Mouse (Mus musculus): Measurements from ENCODE around the gene Maml2. TPM values are rescaled to one million over a fixed set of nuclear protein-coding genes. Genes with fewer than 3 reads are reported as not detected.

Gene Maml2
- polyA plus RNA-seq, 1 experiment from 2014 or later: 4.3 TPM

DNA sequence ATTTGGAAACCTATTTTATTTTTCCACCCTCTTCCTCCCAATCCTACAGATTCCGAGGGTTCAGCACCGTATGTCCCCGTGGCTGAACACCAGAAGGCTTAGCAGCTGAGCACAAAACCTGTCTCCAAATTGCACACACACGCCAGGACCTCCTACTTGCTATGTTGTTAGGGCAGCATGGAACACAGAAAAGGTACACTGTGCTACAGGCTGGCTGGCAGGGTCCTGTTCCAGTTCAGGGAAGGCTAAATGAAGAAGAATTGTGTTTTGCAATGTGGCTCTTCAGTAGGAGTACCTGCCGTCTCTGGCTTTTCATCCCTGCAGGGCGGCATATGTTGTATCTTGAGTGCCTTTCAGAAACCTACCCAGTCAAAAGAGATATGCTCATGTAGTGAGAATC is 300.0 kb downstream of the Maml2 start:
- 89% methylated on average over 6 of the region's 6 CpGs for WGBS
- Histone ChIP-seq H3K9me3 (ENCODE audit: control insufficient read depth, low read length) (no peaks in the 10 kb centered on the region), H3K4me1 (replicated peaks; ENCODE audit: control insufficient read depth, insufficient read depth) (no peaks in the 10 kb centered on the region), H3K36me3 (ENCODE audit: control insufficient read depth, insufficient read depth, low read length) (no peaks in the 10 kb centered on the region), H3K9ac (ENCODE audit: low read length) (no peak overlapping the region), H3K4me3 (ENCODE audit: low read depth, low read length) (no peak overlapping the region), H3K4me2 (replicated peaks; ENCODE audit: low read depth) (no peak overlapping the region), H3K27me3 (ENCODE audit: control insufficient read depth, insufficient read depth, low read length) (no peaks in the 10 kb centered on the region), H3K27ac (replicated peaks) (no peak overlapping the region)
- TF ChIP-seq EP300 (optimal IDR thresholded peaks at IDR 0.05) (no peak), CTCF (IDR thresholded peaks at IDR 0.05; ENCODE audit: low read depth) (no peak)
- ATAC-seq (ENCODE audit: low FRiP score, low TSS enrichment) (no peak), DNase-seq (ENCODE audit: low spot score) (no peak)

DNA sequence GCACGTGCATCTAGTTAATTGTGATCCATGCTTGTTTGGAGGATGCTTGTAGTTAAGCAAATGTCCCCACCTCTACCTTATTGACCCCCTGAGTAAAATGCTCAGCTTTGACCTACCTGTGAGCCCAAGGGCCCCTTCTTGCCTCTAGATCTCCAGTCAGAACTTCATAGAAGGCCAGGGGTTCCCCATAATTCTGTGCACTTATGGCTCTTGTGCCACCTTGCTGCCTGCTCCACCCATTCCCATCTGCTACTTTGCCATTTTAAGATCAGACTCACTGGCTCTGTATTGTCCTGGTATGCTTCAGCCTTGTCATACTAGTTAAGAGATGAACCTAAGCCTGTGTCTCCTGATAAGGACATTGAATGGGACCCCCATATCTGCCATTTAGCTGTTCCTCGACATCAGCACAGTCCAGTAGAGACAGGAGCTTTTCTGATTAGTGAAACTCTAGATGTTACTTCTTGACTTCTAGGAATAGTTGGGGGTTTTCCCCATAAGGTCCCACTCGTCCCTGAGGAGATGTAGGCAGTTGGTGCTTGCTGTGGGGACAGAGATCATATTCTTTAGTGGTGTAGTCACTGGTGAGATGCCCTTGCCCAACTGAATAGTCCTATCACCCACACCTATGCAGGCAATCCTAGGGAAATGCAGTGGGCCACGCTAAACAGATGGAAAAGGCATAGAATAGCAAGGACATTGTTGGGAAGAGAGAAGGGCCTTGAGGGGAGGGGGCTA is 301.0 kb downstream of the Maml2 start:
- no peak for ATAC-seq (ENCODE audit: low FRiP score, low TSS enrichment)

DNA sequence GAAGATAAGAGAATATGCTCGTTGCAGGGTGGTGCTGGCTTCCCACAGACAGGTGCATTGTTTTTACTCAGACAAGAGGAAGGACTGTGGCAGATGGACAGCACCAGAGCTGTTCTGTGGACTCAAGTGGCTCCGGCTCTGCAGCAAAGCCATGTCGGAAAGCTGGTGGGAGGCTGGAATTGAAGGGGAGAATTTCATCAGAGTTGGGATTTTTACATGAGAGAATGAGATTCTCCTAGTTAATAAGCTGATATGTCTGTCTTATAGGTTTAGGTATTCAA is 301.5 kb downstream of the Maml2 start:
- no peak overlapping the region for H3K27ac ChIP-seq (replicated peaks)
- H3K9me3 ChIP-seq (ENCODE audit: control insufficient read depth, low read length): no peaks in the 10 kb centered on the region
- H3K4me2 ChIP-seq (replicated peaks; ENCODE audit: low read depth): no peak overlapping the region
- no peaks in the 10 kb centered on the region for H3K27me3 ChIP-seq (ENCODE audit: control insufficient read depth, insufficient read depth, low read length)
- ATAC-seq (ENCODE audit: low FRiP score, low TSS enrichment) (no peak), DNase-seq (ENCODE audit: low spot score) (no peak)
- WGBS: 86% methylated on average over 3 of the region's 3 CpGs
- no peaks in the 10 kb centered on the region for H3K4me1 ChIP-seq (replicated peaks; ENCODE audit: control insufficient read depth, insufficient read depth)
- H3K36me3 ChIP-seq (ENCODE audit: control insufficient read depth, insufficient read depth, low read length): no peaks in the 10 kb centered on the region
- TF ChIP-seq EP300 (optimal IDR thresholded peaks at IDR 0.05): no peak
- TF ChIP-seq CTCF (IDR thresholded peaks at IDR 0.05; ENCODE audit: low read depth): no peak
- H3K4me3 ChIP-seq (ENCODE audit: low read depth, low read length): no peak overlapping the region
- H3K9ac ChIP-seq (ENCODE audit: low read length): no peak overlapping the region

More for the DNA sequence above, 301.0 kb downstream of the Maml2 start:
- Histone ChIP-seq H3K9ac (ENCODE audit: low read length) (no peak overlapping the region), H3K4me1 (replicated peaks; ENCODE audit: control insufficient read depth, insufficient read depth) (no peaks in the 10 kb centered on the region), H3K9me3 (ENCODE audit: control insufficient read depth, low read length) (no peaks in the 10 kb centered on the region), H3K36me3 (ENCODE audit: control insufficient read depth, insufficient read depth, low read length) (no peaks in the 10 kb centered on the region), H3K4me2 (replicated peaks; ENCODE audit: low read depth) (no peak overlapping the region), H3K4me3 (ENCODE audit: low read depth, low read length) (no peak overlapping the region), H3K27ac (replicated peaks) (no peak overlapping the region), H3K27me3 (ENCODE audit: control insufficient read depth, insufficient read depth, low read length) (no peaks in the 10 kb centered on the region)
- no peak for DNase-seq (ENCODE audit: low spot score)
- no peak for TF ChIP-seq EP300 (optimal IDR thresholded peaks at IDR 0.05)
- TF ChIP-seq CTCF (IDR thresholded peaks at IDR 0.05; ENCODE audit: low read depth): no peak
- 76% methylated on average over 4 of the region's 4 CpGs for WGBS

DNA sequence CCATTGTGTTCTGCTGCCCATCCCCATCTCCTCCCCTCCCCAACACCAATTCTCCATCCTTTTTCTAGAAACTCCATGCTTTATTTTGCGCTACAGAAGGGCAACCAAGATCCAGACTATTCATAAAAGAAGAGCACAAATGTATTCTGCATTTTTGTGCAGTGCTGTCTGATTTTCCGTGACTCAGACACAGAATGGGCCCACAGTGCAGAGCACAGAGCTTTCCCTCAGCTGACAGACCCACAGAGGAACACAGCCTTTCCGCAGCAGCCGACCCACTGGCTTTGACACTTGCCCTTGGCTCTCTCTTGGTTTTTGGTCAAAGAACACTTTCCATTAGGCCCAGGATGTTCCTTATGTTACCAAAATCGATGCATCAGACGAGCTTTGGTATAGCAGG is 302.0 kb downstream of the Maml2 start:
- WGBS: 94% methylated on average over 6 of the region's 6 CpGs
- no peak overlapping the region for H3K4me2 ChIP-seq (replicated peaks; ENCODE audit: low read depth)
- H3K27ac ChIP-seq (replicated peaks): no peak overlapping the region
- no peaks in the 10 kb centered on the region for H3K27me3 ChIP-seq (ENCODE audit: control insufficient read depth, insufficient read depth, low read length)
- TF ChIP-seq EP300 (optimal IDR thresholded peaks at IDR 0.05): no peak
- no peak for TF ChIP-seq CTCF (IDR thresholded peaks at IDR 0.05; ENCODE audit: low read depth)
- no peaks in the 10 kb centered on the region for H3K36me3 ChIP-seq (ENCODE audit: control insufficient read depth, insufficient read depth, low read length)
- no peaks in the 10 kb centered on the region for H3K4me1 ChIP-seq (replicated peaks; ENCODE audit: control insufficient read depth, insufficient read depth)
- DNase-seq (ENCODE audit: low spot score) (no peak), ATAC-seq (ENCODE audit: low FRiP score, low TSS enrichment) (no peak)
- H3K4me3 ChIP-seq (ENCODE audit: low read depth, low read length): no peak overlapping the region
- no peak overlapping the region for H3K9ac ChIP-seq (ENCODE audit: low read length)
- H3K9me3 ChIP-seq (ENCODE audit: control insufficient read depth, low read length): no peaks in the 10 kb centered on the region

DNA sequence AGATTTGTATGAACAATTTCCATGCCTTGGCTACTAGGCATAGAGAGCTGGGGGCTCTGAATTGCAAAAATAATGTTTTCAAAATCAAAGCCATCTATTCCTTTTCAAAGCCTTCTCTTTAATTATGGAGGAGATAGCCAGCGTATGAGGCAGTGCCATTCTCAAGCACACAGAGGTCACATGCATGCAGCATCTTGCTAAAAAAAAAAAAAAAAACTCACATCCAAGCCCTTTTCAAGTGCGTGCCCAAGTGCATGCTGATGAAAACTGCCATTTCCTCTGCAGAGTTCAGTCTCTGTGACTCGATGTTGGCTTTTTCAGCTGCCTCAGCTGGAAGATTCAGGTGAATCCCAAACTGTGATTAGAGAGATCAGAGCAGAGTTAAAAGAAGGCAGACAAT is 304.0 kb downstream of the Maml2 start:
- Histone ChIP-seq H3K9ac (ENCODE audit: low read length) (no peak overlapping the region), H3K4me2 (replicated peaks; ENCODE audit: low read depth) (no peak overlapping the region), H3K9me3 (ENCODE audit: control insufficient read depth, low read length) (no peaks in the 10 kb centered on the region), H3K4me3 (ENCODE audit: low read depth, low read length) (no peak overlapping the region), H3K36me3 (ENCODE audit: control insufficient read depth, insufficient read depth, low read length) (no peaks in the 10 kb centered on the region), H3K4me1 (replicated peaks; ENCODE audit: control insufficient read depth, insufficient read depth) (no peaks in the 10 kb centered on the region), H3K27me3 (ENCODE audit: control insufficient read depth, insufficient read depth, low read length) (no peaks in the 10 kb centered on the region), H3K27ac (replicated peaks) (no peak overlapping the region)
- TF ChIP-seq EP300 (optimal IDR thresholded peaks at IDR 0.05) (no peak), CTCF (IDR thresholded peaks at IDR 0.05; ENCODE audit: low read depth) (no peak)
- 85% methylated on average over 3 of the region's 3 CpGs for WGBS
- ATAC-seq (ENCODE audit: low FRiP score, low TSS enrichment) (no peak), DNase-seq (ENCODE audit: low spot score) (no peak)

DNA sequence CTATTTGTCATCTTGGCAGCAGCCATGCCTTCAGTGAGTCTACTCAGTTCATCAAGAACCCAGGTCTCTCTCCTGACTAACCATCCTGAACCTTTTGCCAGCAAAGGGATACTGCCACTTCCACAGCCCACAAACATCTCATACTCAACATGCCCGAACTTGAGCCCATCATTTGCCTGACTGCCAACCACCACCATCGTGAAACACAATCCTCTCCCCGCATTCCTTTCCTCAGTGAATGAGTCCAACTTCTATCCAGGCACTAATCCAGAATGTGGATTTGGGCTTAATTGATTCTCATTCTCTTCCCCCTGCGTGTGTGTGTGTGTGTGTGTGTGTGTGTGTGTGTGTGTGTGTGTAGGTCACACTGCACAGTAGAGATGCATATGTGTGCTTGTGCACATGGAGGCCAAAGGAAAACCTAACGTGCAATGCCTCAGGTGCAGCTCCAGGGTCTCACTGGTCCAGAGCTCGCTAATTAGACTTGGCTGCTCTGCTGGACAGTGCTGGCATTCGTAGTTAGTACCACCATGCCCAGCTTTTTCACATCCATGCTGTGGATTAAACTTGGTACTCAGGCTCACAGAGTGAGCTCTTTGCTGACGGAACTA is 305.9 kb downstream of the Maml2 start:
- no peak for TF ChIP-seq CTCF (IDR thresholded peaks at IDR 0.05; ENCODE audit: low read depth)
- TF ChIP-seq EP300 (optimal IDR thresholded peaks at IDR 0.05): no peak
- Histone ChIP-seq H3K4me1 (replicated peaks; ENCODE audit: control insufficient read depth, insufficient read depth) (no peaks in the 10 kb centered on the region), H3K4me2 (replicated peaks; ENCODE audit: low read depth) (no peak overlapping the region), H3K27me3 (ENCODE audit: control insufficient read depth, insufficient read depth, low read length) (no peaks in the 10 kb centered on the region), H3K9ac (ENCODE audit: low read length) (no peak overlapping the region), H3K36me3 (ENCODE audit: control insufficient read depth, insufficient read depth, low read length) (no peaks in the 10 kb centered on the region), H3K27ac (replicated peaks) (no peak overlapping the region), H3K4me3 (ENCODE audit: low read depth, low read length) (no peak overlapping the region), H3K9me3 (ENCODE audit: control insufficient read depth, low read length) (no peaks in the 10 kb centered on the region)
- ATAC-seq (ENCODE audit: low FRiP score, low TSS enrichment): no peak; the same call in 1 of the 2 replicates
- DNase-seq (ENCODE audit: low spot score): no peak
- WGBS: 61% methylated on average over 8 of the region's 8 CpGs

Data from stomach, postnatal 0 days (tissue).